Mouse (Mus musculus) E14TG2a.4 (cell line): ENCODE measurements around the gene Rab4b.

Experiments used
- CTCF ChIP-seq: conservative IDR thresholded peaks from 2 replicates; pipeline ENCODE4 v1.5.1; 2014; ENCODE audit warnings: low read length
- NANOG ChIP-seq: IDR thresholded peaks from 2 replicates; pipeline ENCODE4 v1.6.1; 2014; ENCODE audit warnings: borderline replicate concordance, low read length, mixed read lengths

- TF ChIP-seq CTCF: no peak
- TF ChIP-seq NANOG: no peak
Observed at GRCm38 (mm10) chr7:27165007-27165655, 13.6 kb downstream of the Rab4b start.
